Mouse (Mus musculus): Measurements from ENCODE around the gene Asxl2. TPM values are rescaled to one million over a fixed set of nuclear protein-coding genes. Genes with fewer than 3 reads are reported as not detected.

Asxl2 gene
- polyA plus RNA-seq, 1 experiment from 2014 or later, result 14.4 TPM

- DNase-seq (no peak), ATAC-seq (ENCODE audit: low FRiP score, low TSS enrichment) (no peak)
- Histone ChIP-seq H3K27me3 (ENCODE audit: control insufficient read depth, insufficient read depth, low read length) (no peaks in the 10 kb centered on the region), H3K36me3 (ENCODE audit: control insufficient read depth, insufficient read depth, low read length) (no peaks in the 10 kb centered on the region), H3K9ac (replicated peaks; ENCODE audit: low read length) (no peak overlapping the region), H3K4me1 (ENCODE audit: control insufficient read depth, insufficient read depth, low read length) (no peaks in the 10 kb centered on the region), H3K4me2 (ENCODE audit: low read length) (no peak overlapping the region), H3K27ac (replicated peaks; ENCODE audit: low read depth, low read length) (no peak overlapping the region), H3K9me3 (ENCODE audit: control insufficient read depth, low read length) (no peaks in the 10 kb centered on the region), H3K4me3 (replicated peaks; ENCODE audit: low read depth, low read length) (no peak overlapping the region)
- WGBS, result 63% methylated on average over 3 of the region's 3 CpGs
Observed at GRCm38 (mm10) chr12:3545451-3545850, 118.8 kb downstream of the Asxl2 start.

- no peak overlapping the region for H3K4me3 ChIP-seq (replicated peaks; ENCODE audit: low read depth, low read length)
- ATAC-seq (ENCODE audit: low FRiP score, low TSS enrichment) (no peak), DNase-seq (peak; percentile 31)
- H3K9ac ChIP-seq (replicated peaks; ENCODE audit: low read length), result no peak overlapping the region
- no peak overlapping the region for H3K27ac ChIP-seq (replicated peaks; ENCODE audit: low read depth, low read length)
- no peaks in the 10 kb centered on the region for H3K9me3 ChIP-seq (ENCODE audit: control insufficient read depth, low read length)
- WGBS, result 18% methylated on average over 4 of the region's 4 CpGs
- H3K36me3 ChIP-seq (ENCODE audit: control insufficient read depth, insufficient read depth, low read length), result no peaks in the 10 kb centered on the region
- no peaks in the 10 kb centered on the region for H3K27me3 ChIP-seq (ENCODE audit: control insufficient read depth, insufficient read depth, low read length)
- H3K4me2 ChIP-seq (ENCODE audit: low read length), result no peak overlapping the region
- no peaks in the 10 kb centered on the region for H3K4me1 ChIP-seq (ENCODE audit: control insufficient read depth, insufficient read depth, low read length)
Observed at GRCm38 (mm10) chr12:3546121-3546658, 119.5 kb downstream of the Asxl2 start.

GRCm38 (mm10) chr12:3546781-3547180, 120.1 kb downstream of the Asxl2 start:
- Histone ChIP-seq H3K27ac (replicated peaks; ENCODE audit: low read depth, low read length) (no peak overlapping the region), H3K36me3 (ENCODE audit: control insufficient read depth, insufficient read depth, low read length) (no peaks in the 10 kb centered on the region), H3K4me2 (ENCODE audit: low read length) (no peak overlapping the region), H3K27me3 (ENCODE audit: control insufficient read depth, insufficient read depth, low read length) (no peaks in the 10 kb centered on the region), H3K4me1 (ENCODE audit: control insufficient read depth, insufficient read depth, low read length) (no peaks in the 10 kb centered on the region), H3K4me3 (replicated peaks; ENCODE audit: low read depth, low read length) (no peak overlapping the region), H3K9me3 (ENCODE audit: control insufficient read depth, low read length) (no peaks in the 10 kb centered on the region), H3K9ac (replicated peaks; ENCODE audit: low read length) (no peak overlapping the region)
- ATAC-seq (ENCODE audit: low FRiP score, low TSS enrichment) (no peak), DNase-seq (no peak)
- 33% methylated on average over 6 of the region's 6 CpGs for WGBS

- 52% methylated on average over 4 of the region's 4 CpGs for WGBS
- Histone ChIP-seq H3K9me3 (ENCODE audit: control insufficient read depth, low read length) (no peaks in the 10 kb centered on the region), H3K9ac (replicated peaks; ENCODE audit: low read length) (no peak overlapping the region), H3K4me1 (ENCODE audit: control insufficient read depth, insufficient read depth, low read length) (no peaks in the 10 kb centered on the region), H3K4me3 (replicated peaks; ENCODE audit: low read depth, low read length) (no peak overlapping the region), H3K27me3 (ENCODE audit: control insufficient read depth, insufficient read depth, low read length) (no peaks in the 10 kb centered on the region), H3K36me3 (ENCODE audit: control insufficient read depth, insufficient read depth, low read length) (no peaks in the 10 kb centered on the region), H3K4me2 (ENCODE audit: low read length) (no peak overlapping the region), H3K27ac (replicated peaks; ENCODE audit: low read depth, low read length) (no peak overlapping the region)
- ATAC-seq (ENCODE audit: low FRiP score, low TSS enrichment), result no peak
- DNase-seq, result no peak
Observed at GRCm38 (mm10) chr12:3547506-3547905, 120.8 kb downstream of the Asxl2 start.

GRCm38 (mm10) chr12:3547911-3548310, 121.3 kb downstream of the Asxl2 start:
- H3K4me1 ChIP-seq (ENCODE audit: control insufficient read depth, insufficient read depth, low read length), result no peaks in the 10 kb centered on the region
- H3K27ac ChIP-seq (replicated peaks; ENCODE audit: low read depth, low read length), result no peak overlapping the region
- 71% methylated on average over 3 of the region's 3 CpGs for WGBS
- no peaks in the 10 kb centered on the region for H3K36me3 ChIP-seq (ENCODE audit: control insufficient read depth, insufficient read depth, low read length)
- H3K4me2 ChIP-seq (ENCODE audit: low read length), result no peak overlapping the region
- DNase-seq (no peak), ATAC-seq (ENCODE audit: low FRiP score, low TSS enrichment) (no peak)
- no peaks in the 10 kb centered on the region for H3K27me3 ChIP-seq (ENCODE audit: control insufficient read depth, insufficient read depth, low read length)
- no peak overlapping the region for H3K9ac ChIP-seq (replicated peaks; ENCODE audit: low read length)
- H3K9me3 ChIP-seq (ENCODE audit: control insufficient read depth, low read length), result no peaks in the 10 kb centered on the region
- H3K4me3 ChIP-seq (replicated peaks; ENCODE audit: low read depth, low read length), result no peak overlapping the region

- Histone ChIP-seq H3K9me3 (ENCODE audit: control insufficient read depth, low read length) (no peaks in the 10 kb centered on the region), H3K9ac (replicated peaks; ENCODE audit: low read length) (no peak overlapping the region), H3K4me2 (ENCODE audit: low read length) (no peak overlapping the region), H3K36me3 (ENCODE audit: control insufficient read depth, insufficient read depth, low read length) (no peaks in the 10 kb centered on the region), H3K4me3 (replicated peaks; ENCODE audit: low read depth, low read length) (no peak overlapping the region), H3K27me3 (ENCODE audit: control insufficient read depth, insufficient read depth, low read length) (no peaks in the 10 kb centered on the region), H3K27ac (replicated peaks; ENCODE audit: low read depth, low read length) (no peak overlapping the region), H3K4me1 (ENCODE audit: control insufficient read depth, insufficient read depth, low read length) (no peaks in the 10 kb centered on the region)
- no peak for DNase-seq
- no peak for ATAC-seq (ENCODE audit: low FRiP score, low TSS enrichment)
- WGBS, result 58% methylated on average over 5 of the region's 5 CpGs
Observed at GRCm38 (mm10) chr12:3548582-3549211, 122.0 kb downstream of the Asxl2 start.

GRCm38 (mm10) chr12:3550280-3550679, 123.6 kb downstream of the Asxl2 start:
- H3K9ac ChIP-seq (replicated peaks; ENCODE audit: low read length), result no peak overlapping the region
- H3K4me1 ChIP-seq (ENCODE audit: control insufficient read depth, insufficient read depth, low read length), result no peaks in the 10 kb centered on the region
- H3K36me3 ChIP-seq (ENCODE audit: control insufficient read depth, insufficient read depth, low read length), result no peaks in the 10 kb centered on the region
- ATAC-seq (ENCODE audit: low FRiP score, low TSS enrichment) (no peak), DNase-seq (peak; percentile 19)
- H3K27ac ChIP-seq (replicated peaks; ENCODE audit: low read depth, low read length), result no peak overlapping the region
- 9% methylated on average over 13 of the region's 13 CpGs for WGBS
- no peak overlapping the region for H3K4me2 ChIP-seq (ENCODE audit: low read length)
- H3K9me3 ChIP-seq (ENCODE audit: control insufficient read depth, low read length), result no peaks in the 10 kb centered on the region
- no peaks in the 10 kb centered on the region for H3K27me3 ChIP-seq (ENCODE audit: control insufficient read depth, insufficient read depth, low read length)
- H3K4me3 ChIP-seq (replicated peaks; ENCODE audit: low read depth, low read length), result no peak overlapping the region

Other genes with a start within 250 kb of the Asxl2 start
- gene Rab10, start 116.9 kb upstream of the Asxl2 start, polyA plus RNA-seq (2014; fragmentation: Nextera tagmentation; extraction: Ambion mirVana), result 145 and 176 TPM in 2 replicates
- 72.0 and 78.2 TPM in 2 replicates for gene Kif3c, start 61.7 kb upstream of the Asxl2 start, polyA plus RNA-seq (2014; fragmentation: Nextera tagmentation; extraction: Ambion mirVana)
- 46.7 and 50.9 TPM in 2 replicates for gene Dtnb, start 145.5 kb downstream of the Asxl2 start, polyA plus RNA-seq (2014; fragmentation: Nextera tagmentation; extraction: Ambion mirVana)

Data from midbrain, embryonic 14.5 days (tissue).